Mouse (Mus musculus): Measurements from ENCODE around the gene Eng.

GRCm38 (mm10) chr2:32689420-32689819 is 43.0 kb downstream of the Eng start:
- peak; percentile 99 for TF ChIP-seq CTCF (IDR thresholded peaks at IDR 0.05; ENCODE audit: low read depth, low read length)
- no peak for TF ChIP-seq POLR2A (IDR thresholded peaks at IDR 0.05; ENCODE audit: borderline replicate concordance, low read depth, low read length)
